Mouse (Mus musculus) adrenal gland, postnatal 14 days (tissue): ENCODE data around the gene Gm6880. TPM values are rescaled to one million over a fixed set of nuclear protein-coding genes. Genes with fewer than 3 reads are reported as not detected.
"Not testable (repeated sequence)": the region's sequence is repeated elsewhere in the genome, so short reads cannot be mapped to it uniquely, and the experiment has no call there.

ENCODE experiments used
- DNase-seq: peaks from one replicate; pipeline ENCODE4 v3.0.0; 2021; ENCODE audit warnings: mixed read lengths
- long read RNA-seq, 2 experiments: library from polyadenylated mRNA; stranded (forward); transcript quantifications; one replicate each; pipeline ENCODE4 v2.0.0; 2021
- total RNA-seq: library from RNA; stranded (reverse); gene quantifications from 2 replicates; pipeline ENCODE4 v1.2.3, GENCODE M21; 2021

Gm6880 gene
- not detected in 2 replicates for total RNA-seq
- long read RNA-seq, experiment 1, partial matches to known transcripts: 0 of 1 reads
- long read RNA-seq, experiment 1, other reads (novel, unspliced or antisense): 0 of 1 reads
- long read RNA-seq, experiment 2: 0 reads

GRCm38 (mm10) chrX:74481349-74481885, at the start of gene Gm6880:
Gm6880 (minus strand) TSS chrX:74481399.
- DNase-seq: not testable (repeated sequence)

- DNase-seq: not testable (repeated sequence)
Observed at GRCm38 (mm10) chrX:74517461-74517860, 36.3 kb upstream of the Gm6880 start.

- no peak for DNase-seq
Observed at GRCm38 (mm10) chrX:74497131-74497530, 15.9 kb upstream of the Gm6880 start.

- DNase-seq: no peak
Observed at GRCm38 (mm10) chrX:74452773-74453172, 28.4 kb downstream of the Gm6880 start.

GRCm38 (mm10) chrX:74451157-74451912, 29.9 kb downstream of the Gm6880 start:
- DNase-seq: no peak

Other genes starting within 250 kb of the Gm6880 start
- 138 and 176 TPM in 2 replicates for gene Flna, start 231.6 kb downstream of the Gm6880 start, total RNA-seq
- 56.8 and 67.7 TPM in 2 replicates for gene Emd, start 226.7 kb downstream of the Gm6880 start, total RNA-seq
- gene Rpl10, start 210.6 kb downstream of the Gm6880 start, total RNA-seq: 289 and 296 TPM in 2 replicates
- 61.6 and 72.0 TPM in 2 replicates for gene Taz, start 199.5 kb downstream of the Gm6880 start, total RNA-seq
- gene Dnase1l1, start 199.1 kb downstream of the Gm6880 start, total RNA-seq: 9.0 and 12.7 TPM in 2 replicates
- 150 and 155 TPM in 2 replicates for gene Atp6ap1, start 184.3 kb downstream of the Gm6880 start, total RNA-seq
- gene Gdi1, start 176.4 kb downstream of the Gm6880 start, total RNA-seq: 150 and 180 TPM in 2 replicates
- gene Fam50a, start 168.4 kb downstream of the Gm6880 start, total RNA-seq: 53.1 and 56.0 TPM in 2 replicates
- gene Plxna3, start 152.3 kb downstream of the Gm6880 start, total RNA-seq: 7.7 and 9.0 TPM in 2 replicates
- 54.2 and 55.1 TPM in 2 replicates for gene Lage3, start 127.8 kb downstream of the Gm6880 start, total RNA-seq
- 49.6 and 51.5 TPM in 2 replicates for gene Ubl4a, start 108.2 kb downstream of the Gm6880 start, total RNA-seq
- gene Slc10a3, start 108.0 kb downstream of the Gm6880 start, total RNA-seq: 18.9 and 21.5 TPM in 2 replicates
- 26.6 and 29.7 TPM in 2 replicates for gene Fam3a, start 88.1 kb downstream of the Gm6880 start, total RNA-seq
- gene Ikbkg, start 88.1 kb downstream of the Gm6880 start, total RNA-seq: 56.3 and 56.5 TPM in 2 replicates
- 105 and 114 TPM in 2 replicates for gene G6pdx, start 52.2 kb downstream of the Gm6880 start, total RNA-seq
- gene Olfr1326-ps1, start 93.5 kb upstream of the Gm6880 start, total RNA-seq: not detected in 2 replicates
- not detected in 2 replicates for gene Olfr1325, start 111.3 kb upstream of the Gm6880 start, total RNA-seq
- not detected in 2 replicates for gene Gm5640, start 164.2 kb upstream of the Gm6880 start, total RNA-seq